Mouse (Mus musculus) embryonic fibroblast, embryonic 13.5 days (primary cell): ENCODE data around the gene Timm22.

ENCODE experiments used
- CTCF ChIP-seq: IDR thresholded peaks from 2 replicates; pipeline ENCODE4 v1.5.1; 2011; ENCODE audit warnings: mild to moderate bottlenecking, control low read depth, low read length, moderate library complexity, borderline replicate concordance; ENCODE audit not compliant: insufficient read depth
- POLR2A ChIP-seq: IDR thresholded peaks from 2 replicates; pipeline ENCODE4 v1.6.1; 2011; ENCODE audit warnings: low read depth, mild to moderate bottlenecking, control low read depth, low read length, moderate library complexity

DNA sequence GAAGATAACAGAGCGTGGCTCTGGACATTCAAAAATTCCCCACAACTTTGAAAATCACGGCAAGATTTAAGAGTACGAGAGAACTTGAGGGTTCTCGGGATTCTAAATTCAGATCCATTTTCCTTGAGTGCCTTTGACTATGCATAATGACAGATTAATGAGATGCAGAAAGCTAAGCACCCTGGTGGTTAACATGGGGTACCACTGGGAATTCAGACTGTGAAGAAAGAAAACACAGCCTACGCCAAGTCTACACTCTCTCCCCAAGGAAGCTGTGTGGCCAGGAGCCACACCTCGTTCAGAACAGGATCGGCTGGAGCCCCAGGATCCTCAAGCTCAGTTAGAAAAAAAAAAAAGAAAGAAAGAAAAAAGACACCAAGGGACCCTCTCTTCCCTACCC is 14.2 kb upstream of the Timm22 start:
- TF ChIP-seq CTCF (no peak), POLR2A (no peak)
